Mouse (Mus musculus): ENCODE results near the gene Cldn24.

- TF ChIP-seq CTCF (IDR thresholded peaks at IDR 0.05; ENCODE audit: borderline replicate concordance, extremely low read depth, insufficient read depth, insufficient read length) (no peak), POLR2A (IDR thresholded peaks at IDR 0.05; ENCODE audit: borderline replicate concordance, extremely low read depth, insufficient read depth, insufficient read length, poor library complexity, severe bottlenecking) (no peak)
These were observed 21.7 kb downstream of the Cldn24 start for GRCm38 (mm10) chr8:47843651-47844050.

All from brain, embryonic 14.5 days (tissue).